ENCODE assay signal across 22 mouse cellular contexts in the genomic region with DNA sequence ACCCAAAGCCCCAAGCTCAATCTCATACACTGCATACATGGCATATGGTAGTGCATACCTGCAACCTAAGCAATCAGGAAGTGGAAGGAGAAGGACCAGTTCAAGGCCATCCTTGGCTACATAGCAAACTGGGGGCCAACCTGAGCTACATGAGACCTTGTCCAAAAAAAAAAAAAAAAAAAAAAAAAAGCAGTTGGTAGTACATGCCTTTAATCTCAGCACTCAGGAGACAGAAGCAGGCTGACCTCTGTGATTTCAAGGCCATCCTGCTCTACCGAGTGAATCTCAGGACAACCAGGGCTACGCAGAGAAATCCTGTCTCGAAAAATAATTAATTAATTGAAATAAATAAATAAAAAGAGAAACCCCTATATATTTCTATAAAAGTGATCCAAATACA. TPM values are rescaled to one million over a fixed set of nuclear protein-coding genes. Genes with fewer than 3 reads are reported as not detected.
DNase-seq lines count a peak whose midpoint lies in the region; ATAC-seq and TF ChIP-seq lines count a peak whose summit lies in the region.
"Had no signal": no experiment of that assay in that cellular context is flagged by ENCODE, and none has a peak within 500 bp of the region (broad histone marks: within the 10 kb centered on the region; RNA-seq: fewer than 3 reads in every experiment).

No protein-coding gene starts in this region.

- H3K9me3 ChIP-seq in CH12.LX (replicated peaks; ENCODE audit: low read length) (no peaks in the 10 kb centered on the region), ES-E14 (ENCODE audit: control insufficient read depth, insufficient read depth, low read depth, low read length) (no peaks in the 10 kb centered on the region)
- H3K9me3 ChIP-seq in intestine, embryonic 16.5 days (ENCODE audit: control insufficient read depth, low read length), result no peaks in the 10 kb centered on the region
- H3K9me3 ChIP-seq: embryonic facial prominence, embryonic 12.5 days; forebrain, embryonic 13.5 days; forebrain, embryonic 15.5 days had no signal

- H3K27me3 ChIP-seq in CH12.LX (replicated peaks), result no peaks in the 10 kb centered on the region
- H3K27me3 ChIP-seq in intestine, embryonic 16.5 days (replicated peaks; ENCODE audit: control insufficient read depth, insufficient read depth, low read length), result peaks cover 17% of the 10 kb centered on the region
- H3K27me3 ChIP-seq: forebrain, embryonic 15.5 days; Patski had no signal

- TF ChIP-seq EP300 in CH12.LX (IDR thresholded peaks at IDR 0.05; ENCODE audit: low read length), result no peak

- H3K27ac ChIP-seq in CH12.LX (ENCODE audit: insufficient read depth, low read depth), result no peak overlapping the region
- H3K27ac ChIP-seq in ES-E14 (ENCODE audit: insufficient read depth, low read depth, low read length, poor library complexity, severe bottlenecking), result no peak overlapping the region
- H3K27ac ChIP-seq in intestine, embryonic 16.5 days (ENCODE audit: low read length), result no peak overlapping the region
- H3K27ac ChIP-seq: embryonic facial prominence, embryonic 12.5 days; forebrain, embryonic 13.5 days; forebrain, embryonic 15.5 days had no signal

- H3K4me2 ChIP-seq in CH12.LX (ENCODE audit: insufficient read depth, low read depth, poor library complexity, severe bottlenecking), result no peak overlapping the region
- no peak overlapping the region for H3K4me2 ChIP-seq in intestine, embryonic 16.5 days (ENCODE audit: low read depth, low read length)
- H3K4me2 ChIP-seq: embryonic facial prominence, embryonic 12.5 days; forebrain, embryonic 13.5 days; forebrain, embryonic 15.5 days had no signal

- dilution Hi-C loops in CH12.LX (cut with MboI; ENCODE audit: extremely low pct_ligation_motif_present, extremely low pct_unique_long_range_greater_than_20kb, low sequenced_read_pairs), result no loop called here

- ATAC-seq in intestine, embryonic 16.5 days, result no peak
- ATAC-seq: forebrain, embryonic 13.5 days; forebrain, embryonic 15.5 days; forebrain, postnatal 0 days; Patski had no signal

- TF ChIP-seq POLR2A in CH12.LX (IDR thresholded peaks at IDR 0.05; ENCODE audit: low read depth, low read length), result no peak

- TF ChIP-seq CTCF in CH12.LX (conservative IDR thresholded peaks at IDR 0.05 in 1 of 2, IDR thresholded peaks at IDR 0.05 in 1 of 2; ENCODE audit: low read depth in 2 of 2, low read length in 2 of 2), result no peak

- peaks cover 38 to 83% of the 10 kb centered on the region in 2 experiments for H3K4me1 ChIP-seq in CH12.LX (ENCODE audit: control insufficient read depth in 1 of 2, insufficient read depth in 2 of 2)
- peaks cover 0 to 3% of the 10 kb centered on the region in 2 experiments; a peak in 1 of 4 replicates for H3K4me1 ChIP-seq in ES-E14 (ENCODE audit: control insufficient read depth in 2 of 2, insufficient read depth in 2 of 2, low read length in 2 of 2, poor library complexity in 1 of 2)
- H3K4me1 ChIP-seq in intestine, embryonic 16.5 days (ENCODE audit: control insufficient read depth, insufficient read depth, low read length), result no peaks in the 10 kb centered on the region
- H3K4me1 ChIP-seq: embryonic facial prominence, embryonic 12.5 days; forebrain, embryonic 13.5 days; forebrain, embryonic 15.5 days had no signal

- no peak for TF ChIP-seq RAD21 in CH12.LX (IDR thresholded peaks at IDR 0.05; ENCODE audit: low read depth, low read length)

- H3K36me3 ChIP-seq in CH12.LX (replicated peaks in 1 of 2; ENCODE audit: control insufficient read depth in 1 of 2, insufficient read depth in 1 of 2, low read length in 1 of 2) (peaks cover 0 to 6% of the 10 kb centered on the region in 2 experiments), ES-E14 (ENCODE audit: control insufficient read depth, insufficient read depth, low read length, poor library complexity, severe bottlenecking) (no peaks in the 10 kb centered on the region)
- H3K36me3 ChIP-seq in intestine, embryonic 16.5 days (ENCODE audit: control insufficient read depth, insufficient read depth, low read length), result no peaks in the 10 kb centered on the region
- H3K36me3 ChIP-seq: embryonic facial prominence, embryonic 12.5 days; forebrain, embryonic 15.5 days had no signal

- no peak overlapping the region for H3K9ac ChIP-seq in CH12.LX (ENCODE audit: insufficient read depth, low read depth)
- no peak overlapping the region for H3K9ac ChIP-seq in ES-E14 (ENCODE audit: insufficient read depth, low read depth, low read length, poor library complexity, severe bottlenecking)
- no peak overlapping the region for H3K9ac ChIP-seq in intestine, embryonic 16.5 days (ENCODE audit: low read depth, low read length)
- H3K9ac ChIP-seq: embryonic facial prominence, embryonic 12.5 days; forebrain, embryonic 13.5 days; forebrain, embryonic 15.5 days; forebrain, postnatal 0 days had no signal

- H3K79me2 ChIP-seq in CH12.LX (replicated peaks; ENCODE audit: control insufficient read depth, extremely low read depth, insufficient read depth, poor library complexity, severe bottlenecking), result peaks cover under 1% of the 10 kb centered on the region; the same call in 1 of the 2 replicates

- peak overlapping the region in 1 of 3 experiments; percentile 88 for H3K4me3 ChIP-seq in CH12.LX (replicated peaks in 1 of 3; ENCODE audit: low read depth in 2 of 3, low read length in 2 of 3, poor library complexity in 1 of 3)
- no peak overlapping the region for H3K4me3 ChIP-seq in ES-E14 (ENCODE audit: insufficient read depth in 1 of 2, low read depth in 1 of 2, low read length in 2 of 2, poor library complexity in 1 of 2, severe bottlenecking in 1 of 2)
- no peak overlapping the region for H3K4me3 ChIP-seq in intestine, embryonic 16.5 days (ENCODE audit: low read length)
- H3K4me3 ChIP-seq: embryonic facial prominence, embryonic 12.5 days; forebrain, embryonic 13.5 days; forebrain, embryonic 15.5 days had no signal

- WGBS in intestine, embryonic 16.5 days, result 85% methylated on average over 3 of the region's 3 CpGs

- in situ Hi-C loops in CH12.LX (cut with MboI; ENCODE audit: low pct_ligation_motif_present, low pct_unique_long_range_greater_than_20kb, low sequenced_read_pairs), result no loop called here
- in situ Hi-C loops in ES-E14 (cut with MboI; ENCODE audit: low sequenced_read_pairs in 2 of 2, unreplicated experiment in 2 of 2), result loop anchor here (25.0 kb wide), 1 partner anchor 174 kb away; no protein-coding TSS in a partner anchor

- DNase-seq in thymus, postnatal 14 days, result peak; percentile 3
- no peak for DNase-seq in thymus, postnatal 10 days (ENCODE audit: low spot score in 2 of 2)
- no peak for DNase-seq in CH12.LX (ENCODE audit: extremely low read depth)
- DNase-seq in ES-E14 (ENCODE audit: low read depth, low spot score), result no peak
- no peak for DNase-seq in cerebellum, adult 9-10 months
- DNase-seq: adrenal gland, adult 8-10 months; adrenal gland, postnatal 14 days; adrenal gland, postnatal 36 days; cerebellum, adult 11-12 months; cerebellum, adult 2 months; cerebellum, adult 9-11 months; cerebellum, postnatal 14 days; cerebellum, postnatal 36 days; embryo, embryonic 11 days; forebrain, postnatal 0 days had no signal

TF ChIP-seq in CH12.LX, 34 proteins besides CTCF, POLR2A, EP300 and RAD21:
- TF ChIP-seq SIN3A (IDR thresholded peaks at IDR 0.05; ENCODE audit: low read length) (no peak), ZNF384 (IDR thresholded peaks at IDR 0.05; ENCODE audit: low read depth, low read length) (peak; percentile 60; the same call in 1 of the 2 replicates), NRF1 (IDR thresholded peaks at IDR 0.05; ENCODE audit: low read depth, low read length) (no peak), TCF12 (IDR thresholded peaks at IDR 0.05; ENCODE audit: low read depth, low read length) (no peak)

TF ChIP-seq in ES-E14, 5 proteins besides CTCF, POLR2A, EP300 and RAD21:
- TF ChIP-seq ZNF384 (IDR thresholded peaks at IDR 0.05; ENCODE audit: low read depth, low read length), result 0 out of 2 replicates have a peak, but pooled peaks have one; percentile 6
- no peak for TF ChIP-seq MAFK (IDR thresholded peaks at IDR 0.05; ENCODE audit: insufficient read depth, low read depth, low read length)

RNA-seq across cellular contexts. Expression of a gene that starts 1.7 kb away (rescaled TPM):
- 23.2 and 31.0 TPM in 2 replicates for total RNA-seq in CH12.LX (2012; rRNA removed)
- 18.9 and 24.7 TPM in 2 replicates for total RNA-seq in CH12.LX (2014; rRNA removed)
- polyA plus RNA-seq in CH12.LX (2012; ENCODE audit: insufficient read length, low read depth), result 11.5 and 12.7 TPM in 2 replicates
- total RNA-seq in ES-E14 (2012; rRNA removed), result 4.0 and 5.1 TPM in 2 replicates
- 0.04 TPM in 1 of 2 replicates, not detected in the other for polyA plus RNA-seq in intestine, embryonic 16.5 days (2015; fragmentation: Nextera tagmentation; extraction: Ambion mirVana)
- polyA plus RNA-seq: C2C12; forebrain, embryonic 11.5 days had no signal
